Mouse (Mus musculus) neural tube, embryonic 13.5 days (tissue): Measurements from ENCODE around the gene Spata21. TPM values are rescaled to one million over a fixed set of nuclear protein-coding genes. Genes with fewer than 3 reads are reported as not detected.

Experiments used
- ATAC-seq: fragments of 200-750 bp; cut with Nextera tagmentation; 2 replicates; pipeline ENCODE4 v1.8.0; 2017; ENCODE audit warnings: low read depth, mild to moderate bottlenecking, moderate TSS enrichment, moderate library complexity
- H3K27ac ChIP-seq: fragments of 300-500 bp; sonication (generic); replicated peaks from 2 replicates; pipeline ENCODE4 v1.5.1; 2015; ENCODE audit warnings: moderate library complexity, mild to moderate bottlenecking, inconsistent platforms
- H3K27me3 ChIP-seq: fragments of 300-500 bp; sonication (generic); 2 replicates; pipeline ENCODE4 v1.6.1; 2015; ENCODE audit warnings: mild to moderate bottlenecking, inconsistent platforms
- H3K36me3 ChIP-seq: fragments of 300-500 bp; sonication (generic); 2 replicates; pipeline ENCODE4 v1.6.1; 2015; ENCODE audit warnings: mild to moderate bottlenecking, inconsistent platforms
- H3K4me1 ChIP-seq: fragments of 300-500 bp; sonication (generic); replicated peaks from 2 replicates; pipeline ENCODE4 v1.6.1; 2015; ENCODE audit warnings: inconsistent platforms
- H3K4me2 ChIP-seq: fragments of 300-500 bp; sonication (generic); 2 replicates; pipeline ENCODE4 v1.6.1; 2015; ENCODE audit warnings: inconsistent platforms, mild to moderate bottlenecking, moderate library complexity
- H3K4me3 ChIP-seq: fragments of 300-500 bp; sonication (generic); 2 replicates; pipeline ENCODE4 v1.5.1; 2015; ENCODE audit warnings: mild to moderate bottlenecking, inconsistent platforms
- H3K9ac ChIP-seq: fragments of 300-500 bp; sonication (generic); 2 replicates; pipeline ENCODE4 v1.6.1; 2015; ENCODE audit warnings: moderate library complexity, mild to moderate bottlenecking, inconsistent platforms
- H3K9me3 ChIP-seq: fragments of 300-500 bp; sonication (generic); 2 replicates; pipeline ENCODE4 v1.6.1; 2016; ENCODE audit warnings: inconsistent platforms
- WGBS: fragments of 180-500 bp; shearing (Covaris S2); methylation state at CpG from one replicate; pipeline ENCODE4 v1.1.7; 2015; 5-methylcytosine and 5-hydroxymethylcytosine counted together
- polyA plus RNA-seq: library from polyadenylated mRNA; unstranded; fragments of >200 nt; fragmentation: Nextera tagmentation; extraction: Ambion mirVana; gene quantifications from 2 replicates; pipeline ENCODE4 v1.2.1, GENCODE M21; 2015

Spata21 gene
- polyA plus RNA-seq, 1 experiment from 2014 or later: not detected

DNA sequence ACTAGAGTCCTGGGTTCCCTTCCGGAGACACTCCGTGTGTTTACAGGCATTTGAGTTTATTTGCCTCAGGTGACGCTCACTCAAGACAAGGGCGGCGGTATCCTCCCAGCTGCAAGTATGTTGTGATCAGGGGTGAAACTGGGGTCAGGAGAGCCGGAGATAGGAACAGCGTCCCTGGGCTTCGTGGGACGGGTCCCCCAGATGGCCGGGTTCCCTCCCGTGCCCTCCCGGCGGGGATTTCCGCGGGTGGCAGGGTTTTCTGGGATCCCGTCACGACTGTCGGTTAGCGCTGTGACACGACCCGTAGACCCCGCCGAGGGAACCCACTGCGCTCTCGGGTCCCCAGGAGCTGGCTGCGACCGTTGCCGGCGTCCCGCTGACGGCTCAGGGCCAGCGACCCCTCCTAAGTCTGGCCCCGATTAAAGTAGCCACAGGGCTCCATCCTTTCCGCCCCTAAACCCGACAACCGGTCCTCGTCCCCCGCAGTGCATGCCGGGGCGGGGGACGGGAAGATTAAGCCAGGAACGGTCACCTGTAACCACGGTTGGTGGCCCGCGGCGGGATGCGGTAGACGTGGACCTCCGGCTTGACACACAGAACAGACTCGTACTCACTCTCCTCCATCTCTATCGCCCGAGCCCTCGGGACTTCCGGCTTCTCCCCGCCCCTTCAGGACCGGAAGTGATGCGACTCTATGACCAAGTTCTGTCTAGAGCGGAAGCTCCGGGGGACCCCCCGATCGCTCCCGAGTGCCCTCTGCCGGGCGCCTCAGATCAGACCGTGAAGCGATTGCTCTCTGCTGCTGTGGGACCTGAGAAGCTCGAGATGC, 10.2 kb upstream of the Spata21 start, which contains the start of gene Necap2:
TSS of gene Necap2 (minus strand) at position 677 of the 829 bp plus-strand sequence.
- Histone ChIP-seq H3K9me3 (no peaks in the 10 kb centered on the region), H3K9ac (peak within 1 kb of the TSS; percentile 97), H3K27me3 (no peaks in the 10 kb centered on the region), H3K4me2 (peak within 1 kb of the TSS; percentile 94), H3K27ac (peak within 1 kb of the TSS; percentile 86), H3K4me1 (peaks cover 36% of the 10 kb centered on the region), H3K4me3 (peak within 1 kb of the TSS; percentile 98), H3K36me3 (peaks cover 27% of the 10 kb centered on the region)
- ATAC-seq: peak; percentile 95
- WGBS: under 1% methylated on average over 66 of the region's 67 CpGs

- WGBS: 71% methylated on average over 18 of the region's 18 CpGs
- peaks cover 35% of the 10 kb centered on the region for H3K4me1 ChIP-seq
- peaks cover 19% of the 10 kb centered on the region; the same call in 1 of the 2 replicates for H3K36me3 ChIP-seq
- H3K4me3 ChIP-seq: peak overlapping the region; percentile 98; the same call in 1 of the 2 replicates
- no peak overlapping the region for H3K9ac ChIP-seq
- H3K4me2 ChIP-seq: no peak overlapping the region
- no peaks in the 10 kb centered on the region for H3K27me3 ChIP-seq
- no peaks in the 10 kb centered on the region for H3K9me3 ChIP-seq
- H3K27ac ChIP-seq: no peak overlapping the region
- peak; percentile 27; the same call in 1 of the 2 replicates for ATAC-seq
Measured at GRCm38 (mm10) chr4:141078510-141079137, 9.5 kb upstream of the Spata21 start.

- ATAC-seq: no peak
- WGBS: 73% methylated on average over 10 of the region's 10 CpGs
- no peaks in the 10 kb centered on the region for H3K4me1 ChIP-seq
Measured at GRCm38 (mm10) chr4:141086862-141087261, 1.3 kb upstream of the Spata21 start.

GRCm38 (mm10) chr4:141088714-141089113, 581 bp downstream of the Spata21 start:
- H3K4me3 ChIP-seq: no peak overlapping the region
- H3K9me3 ChIP-seq: no peaks in the 10 kb centered on the region
- no peak overlapping the region for H3K27ac ChIP-seq
- no peak overlapping the region for H3K9ac ChIP-seq
- WGBS: 72% methylated on average over 9 of the region's 9 CpGs
- H3K4me2 ChIP-seq: no peak overlapping the region
- H3K4me1 ChIP-seq: no peaks in the 10 kb centered on the region
- H3K27me3 ChIP-seq: no peaks in the 10 kb centered on the region
- no peaks in the 10 kb centered on the region for H3K36me3 ChIP-seq
- ATAC-seq: no peak

More at GRCm38 (mm10) chr4:141086862-141087261, 1.3 kb upstream of the Spata21 start:
- H3K27ac ChIP-seq: no peak overlapping the region
- H3K4me2 ChIP-seq: no peak overlapping the region
- H3K9me3 ChIP-seq: no peaks in the 10 kb centered on the region
- H3K9ac ChIP-seq: no peak overlapping the region
- no peaks in the 10 kb centered on the region for H3K27me3 ChIP-seq
- H3K36me3 ChIP-seq: no peaks in the 10 kb centered on the region
- H3K4me3 ChIP-seq: no peak overlapping the region

GRCm38 (mm10) chr4:141095016-141095415, 6.9 kb downstream of the Spata21 start:
- no peak overlapping the region for H3K4me3 ChIP-seq
- H3K36me3 ChIP-seq: no peaks in the 10 kb centered on the region
- no peak overlapping the region for H3K27ac ChIP-seq
- H3K4me2 ChIP-seq: no peak overlapping the region
- 75% methylated on average over 10 of the region's 10 CpGs for WGBS
- H3K9ac ChIP-seq: no peak overlapping the region
- no peak for ATAC-seq
- no peaks in the 10 kb centered on the region for H3K27me3 ChIP-seq
- no peaks in the 10 kb centered on the region for H3K9me3 ChIP-seq
- no peaks in the 10 kb centered on the region for H3K4me1 ChIP-seq

DNA sequence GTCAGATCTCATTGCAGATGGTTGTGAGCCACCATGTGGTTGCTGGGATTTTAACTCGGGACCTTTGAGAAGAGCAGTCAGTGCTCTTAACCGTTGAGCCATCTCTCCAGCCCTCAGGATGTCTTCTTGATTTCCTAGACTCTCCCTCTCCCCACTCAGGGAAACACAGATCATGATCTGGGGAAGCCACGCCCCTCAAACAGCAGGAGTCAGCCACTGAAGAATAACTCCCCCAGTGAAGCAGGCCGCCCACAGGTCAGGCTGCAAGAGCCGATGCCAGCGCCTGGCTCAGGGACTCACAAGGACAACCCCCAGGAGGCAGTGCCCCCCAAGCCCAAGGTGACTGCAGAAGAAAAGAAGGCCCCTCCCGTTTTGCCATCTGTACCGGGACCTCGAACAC, 8.6 kb downstream of the Spata21 start:
- H3K4me1 ChIP-seq: no peaks in the 10 kb centered on the region
- no peak overlapping the region for H3K27ac ChIP-seq
- H3K4me3 ChIP-seq: no peak overlapping the region
- no peak overlapping the region for H3K9ac ChIP-seq
- WGBS: 23% methylated on average over 9 of the region's 9 CpGs
- H3K36me3 ChIP-seq: no peaks in the 10 kb centered on the region
- no peaks in the 10 kb centered on the region for H3K9me3 ChIP-seq
- H3K27me3 ChIP-seq: no peaks in the 10 kb centered on the region
- no peak for ATAC-seq
- no peak overlapping the region for H3K4me2 ChIP-seq

GRCm38 (mm10) chr4:141098935-141099334, 10.8 kb downstream of the Spata21 start:
- H3K36me3 ChIP-seq: no peaks in the 10 kb centered on the region
- 82% methylated on average over 4 of the region's 4 CpGs for WGBS
- no peak overlapping the region for H3K4me2 ChIP-seq
- no peak overlapping the region for H3K9ac ChIP-seq
- H3K9me3 ChIP-seq: no peaks in the 10 kb centered on the region; the same call in 1 of the 2 replicates
- no peak for ATAC-seq
- H3K4me1 ChIP-seq: no peaks in the 10 kb centered on the region
- H3K27me3 ChIP-seq: no peaks in the 10 kb centered on the region
- no peak overlapping the region for H3K4me3 ChIP-seq
- no peak overlapping the region for H3K27ac ChIP-seq

GRCm38 (mm10) chr4:141099956-141100355, 11.8 kb downstream of the Spata21 start:
- no peaks in the 10 kb centered on the region for H3K36me3 ChIP-seq
- no peaks in the 10 kb centered on the region for H3K4me1 ChIP-seq
- no peak overlapping the region for H3K4me2 ChIP-seq
- H3K27me3 ChIP-seq: no peaks in the 10 kb centered on the region
- H3K4me3 ChIP-seq: no peak overlapping the region
- no peak overlapping the region for H3K9ac ChIP-seq
- 81% methylated on average over 5 of the region's 5 CpGs for WGBS
- H3K27ac ChIP-seq: no peak overlapping the region
- ATAC-seq: no peak
- H3K9me3 ChIP-seq: no peaks in the 10 kb centered on the region; the same call in 1 of the 2 replicates

DNA sequence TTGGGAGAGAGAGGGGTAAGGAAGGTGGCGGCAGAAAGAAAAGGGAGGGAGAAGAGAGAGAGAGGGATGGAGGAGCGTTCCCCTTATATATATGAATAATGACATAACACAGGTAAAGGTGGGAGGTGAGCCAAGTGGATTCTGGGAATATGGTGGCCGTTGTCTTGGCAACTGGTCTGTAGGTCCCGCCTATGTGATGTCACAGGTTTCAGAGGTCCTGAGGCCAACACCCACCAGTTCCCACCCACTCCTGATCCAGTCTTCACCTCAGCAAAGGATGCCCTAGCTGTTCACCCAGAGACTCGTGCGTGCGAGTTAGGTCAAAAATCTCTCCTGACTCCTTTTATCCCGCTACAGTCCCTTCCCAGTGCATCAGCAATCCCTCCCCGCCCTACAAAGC, 13.2 kb downstream of the Spata21 start:
- no peaks in the 10 kb centered on the region for H3K36me3 ChIP-seq
- no peak overlapping the region for H3K9ac ChIP-seq
- H3K4me3 ChIP-seq: no peak overlapping the region
- H3K4me1 ChIP-seq: no peaks in the 10 kb centered on the region
- no peak overlapping the region for H3K27ac ChIP-seq
- 90% methylated on average over 9 of the region's 9 CpGs for WGBS
- ATAC-seq: no peak
- H3K27me3 ChIP-seq: no peaks in the 10 kb centered on the region
- no peak overlapping the region for H3K4me2 ChIP-seq
- H3K9me3 ChIP-seq: no peaks in the 10 kb centered on the region; the same call in 1 of the 2 replicates

DNA sequence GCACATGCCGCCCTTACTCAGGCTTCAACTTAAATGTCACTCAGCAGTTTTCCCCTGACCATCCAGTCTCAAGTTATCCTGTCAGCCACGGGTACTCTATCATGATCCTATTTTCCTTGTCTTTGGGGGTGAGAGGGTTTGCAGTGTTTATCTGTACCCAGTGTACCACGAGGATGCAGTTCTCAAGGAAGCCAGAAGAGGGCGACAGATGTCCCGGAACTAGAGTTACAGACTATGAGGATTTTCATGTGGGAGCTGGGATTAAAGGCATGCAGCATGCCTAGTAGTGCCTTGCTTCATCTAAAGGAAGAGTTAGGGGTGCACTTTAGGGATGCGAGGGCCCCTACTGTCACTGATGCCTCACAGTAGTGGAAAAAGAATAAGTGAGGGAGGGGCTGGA, 13.7 kb downstream of the Spata21 start:
- no peak for ATAC-seq
- WGBS: 70% methylated on average over 6 of the region's 6 CpGs

GRCm38 (mm10) chr4:141106526-141107183, 18.5 kb downstream of the Spata21 start:
- ATAC-seq: no peak

More for the DNA sequence above, 13.7 kb downstream of the Spata21 start:
- no peaks in the 10 kb centered on the region for H3K4me1 ChIP-seq
- no peak overlapping the region for H3K9ac ChIP-seq
- H3K36me3 ChIP-seq: no peaks in the 10 kb centered on the region
- no peak overlapping the region for H3K4me3 ChIP-seq
- H3K27me3 ChIP-seq: no peaks in the 10 kb centered on the region
- no peak overlapping the region for H3K4me2 ChIP-seq
- H3K27ac ChIP-seq: no peak overlapping the region
- no peaks in the 10 kb centered on the region; the same call in 1 of the 2 replicates for H3K9me3 ChIP-seq

More at GRCm38 (mm10) chr4:141106526-141107183, 18.5 kb downstream of the Spata21 start:
- Histone ChIP-seq H3K9ac (no peak overlapping the region), H3K27ac (no peak overlapping the region), H3K36me3 (peaks cover 20% of the 10 kb centered on the region), H3K4me2 (no peak overlapping the region), H3K9me3 (no peaks in the 10 kb centered on the region; the same call in 1 of the 2 replicates), H3K27me3 (no peaks in the 10 kb centered on the region), H3K4me1 (0 out of 2 replicates have a peak, but pooled peaks cover 2% of the 10 kb centered on the region), H3K4me3 (no peak overlapping the region)
- WGBS: 78% methylated on average over 16 of the region's 16 CpGs
